In genomic region chr7:37627897-37628510, GRCm38 (mm10) we compare ENCODE assay signal across 16 mouse cellular contexts.
DNase-seq lines count a peak whose midpoint lies in the region; ATAC-seq and TF ChIP-seq lines count a peak whose summit lies in the region.
"Had no signal": no experiment of that assay in that cellular context is flagged by ENCODE, and none has a peak within 500 bp of the region (broad histone marks: within the 10 kb centered on the region; RNA-seq: fewer than 3 reads in every experiment).

No protein-coding gene starts in this region.

- ATAC-seq in heart, embryonic 12.5 days (ENCODE audit: insufficient number of reproducible peaks, low FRiP score), result no peak
- no peak for ATAC-seq in hindbrain, embryonic 13.5 days (ENCODE audit: low FRiP score)
- ATAC-seq in midbrain, embryonic 14.5 days (ENCODE audit: low FRiP score, low TSS enrichment), result no peak
- ATAC-seq: liver, embryonic 12.5 days; lung, postnatal 0 days had no signal

- H3K36me3 ChIP-seq in heart, embryonic 12.5 days, result no peaks in the 10 kb centered on the region
- no peaks in the 10 kb centered on the region for H3K36me3 ChIP-seq in hindbrain, embryonic 13.5 days
- H3K36me3 ChIP-seq in midbrain, embryonic 14.5 days (ENCODE audit: control insufficient read depth, insufficient read depth, low read length), result no peaks in the 10 kb centered on the region
- H3K36me3 ChIP-seq: liver, embryonic 12.5 days had no signal

- H3K4me1 ChIP-seq in heart, embryonic 12.5 days (replicated peaks), result peaks cover 3% of the 10 kb centered on the region; the same call in 1 of the 2 replicates
- H3K4me1 ChIP-seq in hindbrain, embryonic 13.5 days (replicated peaks), result peaks cover 50% of the 10 kb centered on the region
- peaks cover 15% of the 10 kb centered on the region for H3K4me1 ChIP-seq in midbrain, embryonic 14.5 days (ENCODE audit: control insufficient read depth, insufficient read depth, low read length)
- H3K4me1 ChIP-seq in lung, adult 2 months (ENCODE audit: control insufficient read depth, insufficient read depth, low read length), result no peaks in the 10 kb centered on the region; the same call in 1 of the 2 replicates
- H3K4me1 ChIP-seq: liver, embryonic 12.5 days had no signal

- H3K27me3 ChIP-seq in heart, embryonic 12.5 days (replicated peaks), result peaks cover 27% of the 10 kb centered on the region
- H3K27me3 ChIP-seq in hindbrain, embryonic 13.5 days, result no peaks in the 10 kb centered on the region
- H3K27me3 ChIP-seq in midbrain, embryonic 14.5 days (ENCODE audit: control insufficient read depth, insufficient read depth, low read length), result no peaks in the 10 kb centered on the region

- no peaks in the 10 kb centered on the region for H3K9me3 ChIP-seq in heart, embryonic 12.5 days (replicated peaks)
- H3K9me3 ChIP-seq in hindbrain, embryonic 13.5 days, result no peaks in the 10 kb centered on the region
- no peaks in the 10 kb centered on the region for H3K9me3 ChIP-seq in midbrain, embryonic 14.5 days (ENCODE audit: control insufficient read depth, low read length)
- H3K9me3 ChIP-seq: liver, embryonic 12.5 days had no signal

- H3K9ac ChIP-seq in heart, embryonic 12.5 days, result no peak overlapping the region
- H3K9ac ChIP-seq in hindbrain, embryonic 13.5 days, result 0 out of 2 replicates have a peak overlapping the region, but pooled peaks have one; percentile 19
- no peak overlapping the region; the same call in 1 of the 2 replicates for H3K9ac ChIP-seq in midbrain, embryonic 14.5 days (replicated peaks; ENCODE audit: low read length)
- H3K9ac ChIP-seq: liver, embryonic 12.5 days had no signal

- no peak for TF ChIP-seq POLR2A in lung, adult 2 months (IDR thresholded peaks at IDR 0.05; ENCODE audit: borderline replicate concordance, extremely low read depth, low read depth, low read length)

- no peak overlapping the region for H3K27ac ChIP-seq in heart, embryonic 12.5 days (ENCODE audit: poor library complexity, severe bottlenecking)
- H3K27ac ChIP-seq in hindbrain, embryonic 13.5 days, result peak overlapping the region; percentile 79
- H3K27ac ChIP-seq in midbrain, embryonic 14.5 days (replicated peaks; ENCODE audit: low read depth, low read length), result peak overlapping the region; percentile 67
- H3K27ac ChIP-seq: liver, embryonic 12.5 days had no signal

- H3K4me2 ChIP-seq in heart, embryonic 12.5 days, result no peak overlapping the region
- no peak overlapping the region for H3K4me2 ChIP-seq in hindbrain, embryonic 13.5 days
- H3K4me2 ChIP-seq in midbrain, embryonic 14.5 days (ENCODE audit: low read length), result no peak overlapping the region
- H3K4me2 ChIP-seq: liver, embryonic 12.5 days had no signal

- DNase-seq in heart, adult 11 months, result peak; percentile 1
- DNase-seq in brain, adult 2 months (ENCODE audit: low read depth, low spot score), result peak; percentile 57
- DNase-seq in midbrain, embryonic 14.5 days, result peak; percentile 56
- DNase-seq in lung, adult 2 months, result no peak
- no peak for DNase-seq in lung, postnatal 10 days
- no peak for DNase-seq in spleen, postnatal 14 days (ENCODE audit: low spot score in 2 of 2)
- DNase-seq: cerebellum, adult 9-11 months; kidney, adult 11 months; kidney, postnatal 36 days; left cerebral cortex, postnatal 4 days; thymus, postnatal 14 days had no signal

- H3K4me3 ChIP-seq in heart, embryonic 12.5 days, result no peak overlapping the region
- no peak overlapping the region for H3K4me3 ChIP-seq in hindbrain, embryonic 13.5 days
- H3K4me3 ChIP-seq in midbrain, embryonic 14.5 days (replicated peaks; ENCODE audit: low read depth, low read length), result no peak overlapping the region
- H3K4me3 ChIP-seq in lung, adult 2 months (replicated peaks; ENCODE audit: extremely low read depth, low read depth, low read length), result no peak overlapping the region
- H3K4me3 ChIP-seq: erythroblast, embryonic 14.5 days; liver, embryonic 12.5 days had no signal

- WGBS in heart, embryonic 12.5 days, result 71% methylated on average over 6 of the region's 6 CpGs
- 30% methylated on average over 6 of the region's 6 CpGs for WGBS in hindbrain, embryonic 13.5 days
- WGBS in midbrain, embryonic 14.5 days, result 31% methylated on average over 6 of the region's 6 CpGs
- WGBS in lung, adult 2 months, result 76% methylated on average over 6 of the region's 6 CpGs

- no peak for TF ChIP-seq CTCF in lung, adult 2 months (IDR thresholded peaks at IDR 0.05; ENCODE audit: insufficient read depth, low read length)

Comparison
In these comparisons a context has a peak if more than half of its experiments do, and no peak if none do; other contexts are left out.
1. DNase-seq: peak in heart, adult 11 months (single experiment), brain, adult 2 months (single experiment) and midbrain, embryonic 14.5 days (single experiment); none in lung, adult 2 months (single experiment), lung, postnatal 10 days (single experiment) and spleen, postnatal 14 days (0 of 2).